Mouse (Mus musculus): ENCODE results near the gene Aspscr1. TPM values are rescaled to one million over a fixed set of nuclear protein-coding genes. Genes with fewer than 3 reads are reported as not detected.

Aspscr1 gene
- total RNA-seq, 4 experiments from 2014 or later: 32.2 to 39.8 (median 35.2) TPM

- no peak for DNase-seq (ENCODE audit: low spot score in 2 of 2)
Observed at GRCm38 (mm10) chr11:120682683-120683082, 9.9 kb downstream of the Aspscr1 start.

DNA sequence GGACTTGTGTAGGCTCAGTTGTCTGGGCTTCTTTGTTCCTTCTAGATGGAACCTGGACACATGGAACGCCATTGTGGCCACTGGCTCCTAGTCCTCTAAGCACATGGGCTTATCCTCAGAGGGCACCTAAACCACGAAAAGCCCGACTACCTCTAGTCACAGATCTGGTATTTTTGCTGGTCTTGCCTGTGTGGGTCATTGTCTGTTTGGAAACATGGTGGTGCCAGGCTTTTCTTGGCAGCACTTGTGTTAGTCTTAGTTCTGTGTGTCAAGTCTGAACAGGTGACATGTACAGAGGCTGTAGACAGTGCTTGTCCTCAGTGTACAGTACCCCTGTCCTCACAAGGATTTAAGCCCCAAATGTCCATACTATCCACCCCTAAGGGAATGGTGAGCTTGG, 10.8 kb downstream of the Aspscr1 start:
- no peak for DNase-seq (ENCODE audit: low spot score in 2 of 2)

DNA sequence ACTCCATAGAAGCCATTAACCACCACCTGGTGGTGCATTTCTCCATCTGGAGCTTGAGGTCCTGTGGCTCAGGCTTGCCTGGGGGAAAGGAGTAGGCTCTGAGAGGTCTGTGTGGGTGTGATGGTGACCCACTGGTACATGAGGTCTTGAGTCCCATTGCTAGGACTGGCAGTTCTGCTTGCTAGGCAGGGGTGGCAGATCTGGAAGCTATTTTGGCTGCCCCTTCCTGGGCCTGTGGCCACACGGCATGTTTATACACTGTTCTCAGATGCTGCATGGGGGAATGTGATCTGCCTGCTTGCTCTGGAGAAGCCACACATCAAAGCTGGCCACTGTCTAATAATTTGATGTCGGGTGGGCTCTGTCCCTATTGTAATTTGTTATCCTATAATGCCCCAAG, 11.3 kb downstream of the Aspscr1 start:
- peak; percentile 33 to 36 for DNase-seq (ENCODE audit: low spot score in 2 of 2)

GRCm38 (mm10) chr11:120684660-120685059, 11.9 kb downstream of the Aspscr1 start:
- no peak for DNase-seq (ENCODE audit: low spot score in 2 of 2)

GRCm38 (mm10) chr11:120686650-120687272, 14.0 kb downstream of the Aspscr1 start:
- no peak for DNase-seq (ENCODE audit: low spot score in 2 of 2)

DNA sequence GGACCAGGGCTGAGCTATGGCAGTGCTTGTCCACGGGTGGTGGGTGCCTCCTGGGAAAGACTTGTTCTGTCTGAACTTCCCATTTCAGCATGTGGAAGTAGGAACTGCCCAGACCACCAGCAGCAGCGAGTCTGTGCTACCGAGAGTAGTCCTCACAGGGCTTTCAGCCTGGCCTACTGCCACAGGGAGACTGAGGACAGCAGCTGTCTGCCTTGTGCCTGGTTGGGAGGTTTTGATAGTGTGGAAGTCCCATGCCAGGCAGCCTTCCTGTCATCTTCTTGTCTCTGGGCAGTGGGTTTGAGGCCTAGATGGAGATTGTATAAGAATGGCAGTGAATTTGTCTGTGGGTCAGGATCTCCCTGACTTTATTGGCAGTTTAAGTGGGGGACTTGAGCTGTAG, 16.6 kb downstream of the Aspscr1 start:
- DNase-seq (ENCODE audit: low spot score in 2 of 2): no peak

DNA sequence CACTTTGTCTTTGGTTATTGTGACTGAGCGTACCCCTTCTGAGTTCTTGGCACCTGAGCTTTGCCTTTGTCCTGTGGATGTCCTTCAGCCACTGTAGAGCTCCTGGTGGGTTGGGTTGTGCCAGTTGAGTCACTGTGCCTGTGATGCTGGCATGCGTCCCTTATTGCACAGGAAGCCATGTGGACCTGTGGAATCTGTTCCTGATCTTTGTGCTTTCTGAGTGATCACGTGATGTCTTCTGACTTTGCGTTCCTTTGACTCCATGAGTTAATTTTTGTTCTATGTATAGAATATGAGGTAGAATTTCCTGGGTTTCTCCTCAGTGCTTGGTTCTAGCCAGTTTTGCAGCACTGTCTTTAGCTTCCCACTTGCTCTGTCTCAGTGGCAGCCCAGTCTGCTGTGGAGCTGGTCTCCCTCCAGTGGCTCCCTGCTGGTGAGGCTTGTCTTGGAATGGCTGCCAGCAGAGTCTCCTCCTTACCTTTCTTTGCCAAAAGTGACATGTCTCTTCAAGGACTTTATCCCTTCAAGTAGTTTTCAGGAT, 19.8 kb downstream of the Aspscr1 start:
- no peak for DNase-seq (ENCODE audit: low spot score in 2 of 2)

GRCm38 (mm10) chr11:120693461-120693860, 20.7 kb downstream of the Aspscr1 start:
- no peak for DNase-seq (ENCODE audit: low spot score in 2 of 2)

DNA sequence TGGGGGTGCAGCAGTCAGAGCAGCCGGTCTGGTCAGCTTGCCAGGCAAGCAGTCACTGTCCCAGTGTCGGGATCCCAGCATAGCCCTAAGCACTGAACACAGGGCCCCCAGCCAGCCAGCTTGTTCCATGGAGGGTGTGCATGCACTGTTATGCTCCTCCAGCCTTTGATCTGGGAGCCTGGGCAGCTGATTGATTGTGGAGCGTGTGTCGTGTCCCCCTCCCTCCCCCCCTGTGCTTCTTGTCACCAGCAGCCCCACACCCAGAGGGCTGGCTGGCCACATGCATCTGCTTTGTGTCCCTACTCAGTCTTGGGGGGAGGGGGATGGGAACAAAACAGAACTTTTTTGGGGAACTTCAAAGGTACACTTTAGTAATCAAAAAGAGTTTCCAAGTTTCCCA, 22.4 kb downstream of the Aspscr1 start:
- no peak for DNase-seq (ENCODE audit: low spot score in 2 of 2)

DNA sequence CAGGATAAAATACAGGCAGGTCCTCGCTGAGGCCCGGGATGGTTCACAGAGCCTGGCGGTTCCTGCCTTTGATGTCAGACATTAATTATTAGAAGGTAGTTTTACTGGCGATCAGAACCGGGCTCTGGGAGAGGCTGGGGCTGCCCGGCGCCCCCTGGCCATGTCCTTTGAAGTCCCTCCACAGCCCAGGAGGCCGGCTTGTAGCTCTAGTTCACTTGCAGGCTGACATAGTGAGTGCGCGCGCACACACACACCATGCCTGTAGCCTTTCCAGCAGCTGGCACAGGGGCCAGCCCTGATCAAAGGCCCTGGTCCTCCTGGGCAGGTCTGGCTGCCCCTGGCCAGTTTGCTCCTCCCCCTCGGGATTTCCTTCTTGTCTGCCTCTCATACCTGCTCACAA, 22.9 kb downstream of the Aspscr1 start:
- no peak for DNase-seq (ENCODE audit: low spot score in 2 of 2)

DNA sequence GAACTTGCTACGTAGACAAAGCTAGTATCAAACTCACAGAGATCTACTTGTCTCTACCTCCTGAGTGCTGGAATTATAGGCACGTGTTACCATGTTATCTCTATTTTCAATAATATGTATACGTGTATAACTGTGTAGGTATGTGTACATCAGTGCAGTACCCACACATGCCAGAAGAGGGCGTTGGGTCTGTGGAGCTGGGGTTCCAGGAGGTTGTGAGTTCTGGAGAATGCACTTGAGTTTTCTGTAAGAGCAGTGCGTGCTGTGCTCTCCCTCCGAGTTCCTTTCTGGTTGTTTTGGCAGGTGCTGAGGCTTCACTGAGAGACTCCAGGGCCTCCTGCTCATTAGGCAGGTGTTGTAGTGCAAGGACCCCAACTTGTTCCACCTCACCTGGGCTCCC, 23.8 kb downstream of the Aspscr1 start:
- DNase-seq (ENCODE audit: low spot score in 2 of 2): no peak

DNA sequence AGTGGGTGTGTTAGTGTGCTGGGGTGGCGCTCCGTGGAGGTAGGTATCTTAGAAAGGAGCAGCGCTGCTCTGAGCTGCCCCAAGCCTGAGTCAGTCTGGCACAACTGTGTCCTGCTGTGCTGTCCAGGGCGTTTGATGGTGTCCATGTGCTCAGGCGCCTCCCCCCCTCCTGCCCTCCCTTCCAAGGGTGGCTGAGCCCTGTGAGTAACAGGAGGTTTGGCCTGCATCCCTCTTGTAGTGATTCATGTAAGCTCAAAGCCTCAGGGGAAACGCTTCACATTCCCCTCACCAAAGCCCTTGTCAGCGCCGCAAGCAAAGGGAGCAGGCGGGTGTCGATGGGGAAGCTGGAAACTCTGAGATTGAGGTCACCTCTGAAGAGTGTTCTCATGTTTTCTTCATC, 25.0 kb downstream of the Aspscr1 start:
- peak; percentile 51 to 63 for DNase-seq (ENCODE audit: low spot score in 2 of 2)

GRCm38 (mm10) chr11:120703696-120704454, 31.1 kb downstream of the Aspscr1 start:
- no peak for DNase-seq (ENCODE audit: low spot score in 2 of 2)

DNA sequence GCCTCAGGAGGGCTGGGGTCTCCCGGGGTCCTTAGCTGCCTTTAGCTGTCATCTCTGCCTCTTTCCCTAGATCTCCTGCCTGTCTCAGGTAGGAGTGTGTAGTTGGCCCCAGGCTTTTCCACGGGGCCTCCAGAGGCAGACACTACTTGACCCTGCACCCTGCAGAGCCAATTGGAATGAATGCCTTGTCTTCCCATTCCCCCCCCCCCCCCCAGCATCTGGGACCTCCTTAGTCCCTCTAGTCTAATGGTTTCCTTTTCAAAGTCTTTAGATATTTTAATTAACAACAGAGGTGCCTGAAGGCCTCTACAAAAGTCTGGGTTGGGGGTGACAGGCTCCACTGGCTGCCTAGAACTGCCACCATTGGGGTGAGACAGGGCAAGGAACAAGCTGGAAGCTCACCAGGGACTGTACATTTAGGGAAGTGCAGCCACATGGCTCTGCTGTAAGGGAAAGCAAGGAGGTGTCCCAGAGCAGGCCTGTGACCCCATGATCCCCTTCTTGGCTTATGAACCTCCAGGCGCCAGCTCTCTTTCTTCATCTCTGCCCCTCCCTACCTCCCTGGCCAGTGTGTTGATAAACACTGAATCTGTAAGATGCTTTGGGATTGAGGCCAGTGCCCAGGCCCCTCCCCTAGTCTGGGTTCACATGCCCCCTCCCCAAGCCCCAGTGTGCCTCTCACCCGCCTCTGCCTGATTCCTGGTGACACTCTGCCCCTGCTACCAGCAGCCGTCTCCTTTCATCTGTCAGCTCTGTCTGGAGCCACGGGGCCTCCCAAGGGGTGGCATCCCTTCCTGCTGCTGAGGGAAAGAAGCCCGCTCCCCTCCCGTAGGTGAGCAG, 31.9 kb downstream of the Aspscr1 start:
- DNase-seq (ENCODE audit: low spot score in 2 of 2): no peak

DNA sequence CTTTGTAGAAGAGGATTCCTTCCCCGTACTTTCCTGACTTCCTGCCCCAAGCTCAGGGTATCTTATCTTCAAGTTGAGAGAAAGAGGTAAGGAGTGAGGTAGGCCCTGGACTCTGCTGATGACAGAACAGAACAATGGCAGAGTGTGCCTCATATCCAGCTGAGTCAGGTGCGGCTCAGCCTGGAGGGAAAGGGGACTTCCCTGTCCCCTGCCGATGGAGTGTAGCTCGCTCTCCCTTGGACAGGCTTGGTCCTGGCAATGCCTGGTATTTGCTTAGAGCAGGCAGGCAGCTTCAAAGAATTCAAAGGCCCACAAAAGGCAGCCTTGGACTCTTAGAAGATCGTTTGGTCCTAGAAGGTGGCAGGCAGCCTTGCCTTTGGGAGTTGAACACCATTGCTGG, 33.3 kb downstream of the Aspscr1 start:
- DNase-seq (ENCODE audit: low spot score in 2 of 2): no peak

DNA sequence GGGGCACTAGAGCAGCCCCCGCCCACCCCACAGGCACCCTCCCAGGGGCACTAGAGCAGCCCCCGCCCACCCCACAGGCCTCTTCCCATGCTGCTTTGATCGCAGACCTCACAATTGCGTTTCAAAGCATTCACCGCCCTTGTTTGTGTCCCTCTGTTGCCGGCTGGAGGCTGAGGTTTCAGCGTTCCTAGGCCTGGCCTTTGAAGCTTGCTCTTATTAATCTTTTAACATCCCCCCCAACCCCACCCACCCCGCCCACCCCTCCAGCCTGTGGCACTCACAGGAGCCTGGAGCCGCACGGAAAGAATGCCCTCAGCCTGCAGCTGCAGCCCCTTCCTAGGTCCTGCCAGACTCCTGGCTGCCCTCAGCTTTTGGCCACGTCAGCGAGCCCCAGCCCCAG, 34.5 kb downstream of the Aspscr1 start:
- no peak for DNase-seq (ENCODE audit: low spot score in 2 of 2)

DNA sequence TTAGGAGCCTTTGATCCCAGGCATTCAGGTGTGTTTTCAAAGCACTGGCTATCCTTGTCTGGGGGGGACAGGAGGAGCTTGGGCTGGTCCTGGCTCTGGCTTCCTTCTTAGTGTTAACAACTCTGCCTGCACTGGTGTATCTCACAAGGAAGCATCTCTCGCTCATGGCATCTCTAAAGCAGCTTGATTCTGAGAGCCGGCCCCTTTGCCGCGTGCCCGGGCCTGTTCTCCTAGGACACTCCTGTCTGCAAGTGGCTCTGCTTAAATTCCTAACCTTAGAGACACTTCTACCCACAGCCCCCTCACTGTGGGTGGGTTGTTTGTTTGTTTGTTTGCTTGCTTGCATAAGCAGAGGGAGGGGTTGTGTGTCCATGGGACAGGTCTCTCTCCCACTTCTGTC, 35.2 kb downstream of the Aspscr1 start:
- DNase-seq (ENCODE audit: low spot score in 2 of 2): no peak

DNA sequence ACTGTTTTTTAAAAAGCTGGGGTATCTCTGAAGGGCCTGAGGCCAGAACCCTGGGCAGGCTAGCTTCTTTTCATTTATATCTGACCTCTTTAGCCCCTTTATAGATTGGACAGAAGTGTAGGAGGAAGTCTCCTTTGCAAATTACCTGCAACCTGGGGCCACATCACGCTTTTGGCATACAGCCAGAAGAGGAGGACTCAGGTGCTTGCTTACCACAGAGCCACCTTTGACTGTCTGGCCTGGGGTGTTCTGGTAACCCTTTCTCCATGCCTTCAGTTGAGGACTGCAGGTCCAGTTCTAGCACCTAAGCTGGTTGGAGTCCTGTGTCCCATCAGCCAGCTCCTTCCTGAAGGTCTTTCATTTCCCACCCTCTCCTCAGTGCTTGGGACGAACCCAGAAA, 36.8 kb downstream of the Aspscr1 start:
- DNase-seq (ENCODE audit: low spot score in 2 of 2): no peak

DNA sequence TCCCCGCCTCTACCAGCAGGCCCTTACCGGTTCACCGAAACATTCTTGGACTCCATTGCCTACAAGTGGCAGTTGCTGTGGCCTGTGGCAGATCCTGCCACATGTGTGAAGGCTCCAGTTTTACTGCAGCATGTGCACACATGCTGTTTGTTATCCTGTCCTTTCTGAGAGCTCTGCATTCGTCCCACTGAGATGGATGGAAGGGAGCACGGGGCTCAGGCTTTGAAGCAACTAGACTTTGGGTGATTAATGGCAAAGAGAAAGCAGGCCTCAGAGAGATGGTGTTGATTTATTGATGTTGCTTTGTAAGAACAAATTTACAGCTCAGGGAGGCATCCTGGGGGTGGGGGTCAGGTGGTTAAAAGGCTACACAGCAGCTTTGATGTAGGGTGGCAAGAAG, 37.9 kb downstream of the Aspscr1 start:
- no peak for DNase-seq (ENCODE audit: low spot score in 2 of 2)

- DNase-seq (ENCODE audit: low spot score in 2 of 2): no peak
Observed at GRCm38 (mm10) chr11:120711980-120712604, 39.3 kb downstream of the Aspscr1 start.

GRCm38 (mm10) chr11:120712771-120713568, 40.2 kb downstream of the Aspscr1 start:
- DNase-seq (ENCODE audit: low spot score in 2 of 2): peak in 1 of 2 experiments; percentile 54
